Mouse (Mus musculus): Measurements from ENCODE around the gene Atp2a1. TPM values are rescaled to one million over a fixed set of nuclear protein-coding genes. Genes with fewer than 3 reads are reported as not detected.

Gene Atp2a1
- total and polyA plus RNA-seq, 3 experiments = 0.04 to 0.47 TPM; not detected in 1

GRCm38 (mm10) chr7:126444536-126444935 lies 18.4 kb downstream of the Atp2a1 start:
- H3K4me3 ChIP-seq (ENCODE audit: control insufficient read depth in 1 of 2, insufficient read depth in 1 of 2, low read depth in 2 of 2, low read length in 2 of 2) = no peak overlapping the region
- no peak for DNase-seq (ENCODE audit: low read depth, low spot score)
- no peaks in the 10 kb centered on the region for H3K4me1 ChIP-seq (ENCODE audit: control insufficient read depth in 1 of 2, insufficient read depth in 2 of 2, low read length in 2 of 2)
- H3K79me2 ChIP-seq (ENCODE audit: control insufficient read depth, insufficient read depth, low read length, poor library complexity) = no peaks in the 10 kb centered on the region
- no peaks in the 10 kb centered on the region for H3K36me3 ChIP-seq (ENCODE audit: control insufficient read depth in 1 of 2, insufficient read depth in 2 of 2, low read length in 2 of 2)
- TF ChIP-seq BHLHE40 (IDR thresholded peaks at IDR 0.05; ENCODE audit: borderline replicate concordance, low read depth, low read length) (no peak), CHD1 (IDR thresholded peaks at IDR 0.05; ENCODE audit: low read depth, low read length) (no peak), MXI1 (IDR thresholded peaks at IDR 0.05; ENCODE audit: low read depth, low read length) (no peak), ZMIZ1 (IDR thresholded peaks at IDR 0.05; ENCODE audit: low read depth, low read length) (no peak), GATA1 (IDR thresholded peaks at IDR 0.05; ENCODE audit: low read depth, low read length) (no peak), MEF2A (IDR thresholded peaks at IDR 0.05; ENCODE audit: extremely low read depth, insufficient replicate concordance, low read depth, low read length, poor library complexity, severe bottlenecking) (no peak), RAD21 (IDR thresholded peaks at IDR 0.05; ENCODE audit: low read depth, low read length) (no peak), POLR2AphosphoS5 (IDR thresholded peaks at IDR 0.05; ENCODE audit: borderline replicate concordance, low read depth, low read length) (no peak), TCF12 (IDR thresholded peaks at IDR 0.05; ENCODE audit: low read depth, low read length) (no peak), JUND (IDR thresholded peaks at IDR 0.05; ENCODE audit: low read depth, low read length) (no peak)
- H3K9me3 ChIP-seq (replicated peaks; ENCODE audit: insufficient read depth, low read length) = no peaks in the 10 kb centered on the region
- no peak overlapping the region for H3K9ac ChIP-seq (ENCODE audit: control insufficient read depth, low read depth, low read length, poor library complexity, severe bottlenecking)
- H3K27me3 ChIP-seq (ENCODE audit: control insufficient read depth in 1 of 2, insufficient read depth in 2 of 2, low read length in 2 of 2) = no peaks in the 10 kb centered on the region
- H3K27ac ChIP-seq (ENCODE audit: control insufficient read depth, low read depth, low read length) = no peak overlapping the region

GRCm38 (mm10) chr7:126443997-126444396 lies 18.9 kb downstream of the Atp2a1 start:
- no peak for TF ChIP-seq SIN3A (IDR thresholded peaks at IDR 0.05; ENCODE audit: low read length)
- TF ChIP-seq JUND (IDR thresholded peaks at IDR 0.05; ENCODE audit: low read depth, low read length) = no peak
- TF ChIP-seq RAD21 (IDR thresholded peaks at IDR 0.05; ENCODE audit: low read depth, low read length) = no peak
- TF ChIP-seq EP300 (IDR thresholded peaks at IDR 0.05; ENCODE audit: low read depth in 1 of 2, low read length in 2 of 2) = no peak
- TF ChIP-seq BHLHE40 (IDR thresholded peaks at IDR 0.05; ENCODE audit: borderline replicate concordance, low read depth, low read length) = no peak
- TF ChIP-seq CHD1 (IDR thresholded peaks at IDR 0.05; ENCODE audit: low read depth, low read length) = no peak
- no peak for TF ChIP-seq MXI1 (IDR thresholded peaks at IDR 0.05; ENCODE audit: low read depth, low read length)
- TF ChIP-seq MYC (IDR thresholded peaks at IDR 0.05; ENCODE audit: low read depth, low read length) = no peak
- TF ChIP-seq CHD2 (IDR thresholded peaks at IDR 0.05; ENCODE audit: low read length) = no peak
- TF ChIP-seq ZNF384 (IDR thresholded peaks at IDR 0.05; ENCODE audit: low read depth, low read length) = no peak
- no peak for TF ChIP-seq USF2 (IDR thresholded peaks at IDR 0.05; ENCODE audit: borderline replicate concordance in 1 of 2, insufficient read depth in 1 of 2, low read depth in 1 of 2, low read length in 2 of 2)
- Histone ChIP-seq H3K9ac (ENCODE audit: control insufficient read depth, low read depth, low read length, poor library complexity, severe bottlenecking) (no peak overlapping the region), H3K27me3 (ENCODE audit: control insufficient read depth in 1 of 2, insufficient read depth in 2 of 2, low read length in 2 of 2) (no peaks in the 10 kb centered on the region), H3K27ac (ENCODE audit: control insufficient read depth, low read depth, low read length) (no peak overlapping the region), H3K9me3 (replicated peaks; ENCODE audit: insufficient read depth, low read length) (no peaks in the 10 kb centered on the region), H3K36me3 (ENCODE audit: control insufficient read depth in 1 of 2, insufficient read depth in 2 of 2, low read length in 2 of 2) (no peaks in the 10 kb centered on the region), H3K4me1 (ENCODE audit: control insufficient read depth in 1 of 2, insufficient read depth in 2 of 2, low read length in 2 of 2) (no peaks in the 10 kb centered on the region), H3K79me2 (ENCODE audit: control insufficient read depth, insufficient read depth, low read length, poor library complexity) (no peaks in the 10 kb centered on the region), H3K4me3 (ENCODE audit: control insufficient read depth in 1 of 2, insufficient read depth in 1 of 2, low read depth in 2 of 2, low read length in 2 of 2) (no peak overlapping the region)
- DNase-seq (ENCODE audit: low read depth, low spot score) = no peak
